Mouse (Mus musculus) lung, embryonic 14.5 days (tissue): ENCODE measurements around the gene Hdac4. TPM values are rescaled to one million over a fixed set of nuclear protein-coding genes. Genes with fewer than 3 reads are reported as not detected.

Experiments
- ATAC-seq: fragments of 200-750 bp; cut with Nextera tagmentation; 2 replicates; pipeline ENCODE4 v1.8.0; 2017; ENCODE audit warnings: mild to moderate bottlenecking, moderate TSS enrichment, moderate library complexity; ENCODE audit not compliant: insufficient read depth
- DNase-seq: peaks from one replicate; pipeline ENCODE4 v3.0.0-alpha.2; 2015
- H3K27ac ChIP-seq: fragments of 300-500 bp; sonication (generic); 2 replicates; pipeline ENCODE4 v1.5.1; 2014; ENCODE audit warnings: low read depth, mild to moderate bottlenecking, moderate library complexity
- H3K27me3 ChIP-seq: fragments of 300-500 bp; sonication (generic); 2 replicates; pipeline ENCODE4 v1.6.1; 2014; ENCODE audit warnings: low read length, control low read depth; ENCODE audit not compliant: insufficient read depth
- H3K36me3 ChIP-seq: fragments of 300-500 bp; sonication (generic); 2 replicates; pipeline ENCODE4 v1.6.1; 2014; ENCODE audit warnings: control low read depth; ENCODE audit not compliant: insufficient read depth
- H3K4me1 ChIP-seq: fragments of 300-500 bp; sonication (generic); 2 replicates; pipeline ENCODE4 v1.6.1; 2014; ENCODE audit warnings: antibody characterized with exemption, control low read depth; ENCODE audit not compliant: insufficient read depth
- H3K4me2 ChIP-seq: fragments of 300-500 bp; sonication (generic); 2 replicates; pipeline ENCODE4 v1.6.1; 2014; ENCODE audit warnings: mild to moderate bottlenecking
- H3K4me3 ChIP-seq: fragments of 300-500 bp; sonication (generic); 2 replicates; pipeline ENCODE4 v1.5.1; 2014; ENCODE audit warnings: low read depth, low read length
- H3K9ac ChIP-seq: fragments of 300-500 bp; sonication (generic); 2 replicates; pipeline ENCODE4 v1.6.1; 2014
- H3K9me3 ChIP-seq: fragments of 300-500 bp; sonication (generic); 2 replicates; pipeline ENCODE4 v1.6.1; 2016; ENCODE audit warnings: low read depth, low read length, control low read depth
- CTCF ChIP-seq: IDR thresholded peaks from 2 replicates; pipeline ENCODE4 v1.5.1; 2016; ENCODE audit warnings: antibody characterized with exemption, low read depth
- WGBS: fragments of 180-500 bp; shearing (Covaris S2); extraction: QIAGEN DNeasy Blood & Tissue Kit; methylation state at CpG from one replicate; pipeline ENCODE4 v1.1.7; 2014; 5-methylcytosine and 5-hydroxymethylcytosine counted together
- polyA plus RNA-seq: library from polyadenylated mRNA; unstranded; fragments of >200 nt; fragmentation: Nextera tagmentation; extraction: Ambion mirVana; gene quantifications from 2 replicates; pipeline ENCODE4 v1.2.1, GENCODE M21; 2014

Gene Hdac4
- polyA plus RNA-seq, 1 experiment from 2014 or later: 20.2 TPM

GRCm38 (mm10) chr1:92099964-92100363, 95.5 kb downstream of the Hdac4 start:
- WGBS: 83% methylated on average over 4 of the region's 4 CpGs

GRCm38 (mm10) chr1:92099502-92099901, 96.0 kb downstream of the Hdac4 start:
- no peaks in the 10 kb centered on the region for H3K36me3 ChIP-seq
- no peak overlapping the region for H3K4me3 ChIP-seq
- H3K9me3 ChIP-seq: no peaks in the 10 kb centered on the region
- H3K27ac ChIP-seq: no peak overlapping the region
- H3K4me2 ChIP-seq: no peak overlapping the region
- no peaks in the 10 kb centered on the region for H3K27me3 ChIP-seq
- DNase-seq: no peak
- TF ChIP-seq CTCF: no peak
- H3K4me1 ChIP-seq: 0 out of 2 replicates have a peak, but pooled peaks cover 3% of the 10 kb centered on the region
- 51% methylated on average over 4 of the region's 4 CpGs for WGBS
- no peak for ATAC-seq
- no peak overlapping the region for H3K9ac ChIP-seq

More at GRCm38 (mm10) chr1:92099964-92100363, 95.5 kb downstream of the Hdac4 start:
- H3K4me3 ChIP-seq: no peak overlapping the region
- DNase-seq (no peak), ATAC-seq (no peak)
- H3K36me3 ChIP-seq: no peaks in the 10 kb centered on the region
- no peak overlapping the region for H3K27ac ChIP-seq
- no peaks in the 10 kb centered on the region for H3K27me3 ChIP-seq
- 0 out of 2 replicates have a peak, but pooled peaks cover 3% of the 10 kb centered on the region for H3K4me1 ChIP-seq
- no peak overlapping the region for H3K4me2 ChIP-seq
- no peak for TF ChIP-seq CTCF
- no peak overlapping the region for H3K9ac ChIP-seq
- no peaks in the 10 kb centered on the region for H3K9me3 ChIP-seq

- ATAC-seq (no peak), DNase-seq (no peak)
- Histone ChIP-seq H3K4me2 (no peak overlapping the region), H3K4me3 (no peak overlapping the region), H3K27me3 (no peaks in the 10 kb centered on the region), H3K9me3 (no peaks in the 10 kb centered on the region), H3K9ac (no peak overlapping the region), H3K4me1 (0 out of 2 replicates have a peak, but pooled peaks cover 3% of the 10 kb centered on the region), H3K27ac (no peak overlapping the region), H3K36me3 (no peaks in the 10 kb centered on the region)
- 79% methylated on average over 3 of the region's 3 CpGs for WGBS
- TF ChIP-seq CTCF: no peak
These were observed 97.0 kb downstream of the Hdac4 start for GRCm38 (mm10) chr1:92098456-92098855.

GRCm38 (mm10) chr1:92096991-92097525, 98.4 kb downstream of the Hdac4 start:
- no peak for TF ChIP-seq CTCF

GRCm38 (mm10) chr1:92092286-92092685, 103.2 kb downstream of the Hdac4 start:
- Histone ChIP-seq H3K4me3 (no peak overlapping the region), H3K27ac (no peak overlapping the region), H3K9me3 (no peaks in the 10 kb centered on the region), H3K36me3 (no peaks in the 10 kb centered on the region), H3K4me2 (no peak overlapping the region), H3K27me3 (no peaks in the 10 kb centered on the region), H3K9ac (no peak overlapping the region), H3K4me1 (no peaks in the 10 kb centered on the region)
- ATAC-seq (no peak), DNase-seq (no peak)
- 84% methylated on average over 4 of the region's 4 CpGs for WGBS
- no peak for TF ChIP-seq CTCF

More at GRCm38 (mm10) chr1:92096991-92097525, 98.4 kb downstream of the Hdac4 start:
- Histone ChIP-seq H3K9ac (no peak overlapping the region), H3K4me1 (0 out of 2 replicates have a peak, but pooled peaks cover 3% of the 10 kb centered on the region), H3K36me3 (no peaks in the 10 kb centered on the region), H3K27ac (no peak overlapping the region), H3K4me3 (no peak overlapping the region), H3K27me3 (no peaks in the 10 kb centered on the region), H3K9me3 (no peaks in the 10 kb centered on the region), H3K4me2 (no peak overlapping the region)
- no peak for ATAC-seq
- no peak for DNase-seq
- WGBS: 65% methylated on average over 3 of the region's 3 CpGs

- Histone ChIP-seq H3K4me2 (no peak overlapping the region), H3K27ac (no peak overlapping the region), H3K4me3 (no peak overlapping the region), H3K9ac (no peak overlapping the region), H3K36me3 (no peaks in the 10 kb centered on the region), H3K27me3 (no peaks in the 10 kb centered on the region), H3K9me3 (no peaks in the 10 kb centered on the region), H3K4me1 (no peaks in the 10 kb centered on the region)
- no peak for DNase-seq
- TF ChIP-seq CTCF: no peak
- 37% methylated on average over 2 of the region's 2 CpGs for WGBS
- no peak for ATAC-seq
These were observed 107.7 kb downstream of the Hdac4 start for GRCm38 (mm10) chr1:92087821-92088220.

- no peaks in the 10 kb centered on the region for H3K4me1 ChIP-seq
- no peaks in the 10 kb centered on the region for H3K27me3 ChIP-seq
- H3K9me3 ChIP-seq: no peaks in the 10 kb centered on the region
- no peak overlapping the region for H3K4me3 ChIP-seq
- H3K27ac ChIP-seq: no peak overlapping the region
- no peak for TF ChIP-seq CTCF
- 76% methylated on average over 2 of the region's 2 CpGs for WGBS
- H3K9ac ChIP-seq: no peak overlapping the region
- H3K4me2 ChIP-seq: no peak overlapping the region
- DNase-seq: no peak
- no peaks in the 10 kb centered on the region for H3K36me3 ChIP-seq
- no peak for ATAC-seq
These were observed 108.2 kb downstream of the Hdac4 start for GRCm38 (mm10) chr1:92087343-92087742.
